Mouse (Mus musculus) T-cell, adult 2 months (primary cell): ENCODE measurements around the gene D730048I06Rik.
"Not testable (repeated sequence)": the region's sequence is repeated elsewhere in the genome, so short reads cannot be mapped to it uniquely, and the experiment has no call there.

ENCODE experiments used
- DNase-seq: peaks from one replicate; pipeline ENCODE4 v3.0.0; 2022; ENCODE audit warnings: low spot score

Gene D730048I06Rik

GRCm38 (mm10) chr9:35790001-35790400, at the start of gene D730048I06Rik, which contains the start of gene Gm27235:
D730048I06Rik (minus strand) TSS chr9:35790112.
Gm27235 (minus strand) TSS chr9:35790101.
- no peak for DNase-seq

- DNase-seq = not testable (repeated sequence)
Measured at GRCm38 (mm10) chr9:35817881-35818280, 28.0 kb upstream of the D730048I06Rik start.

DNA sequence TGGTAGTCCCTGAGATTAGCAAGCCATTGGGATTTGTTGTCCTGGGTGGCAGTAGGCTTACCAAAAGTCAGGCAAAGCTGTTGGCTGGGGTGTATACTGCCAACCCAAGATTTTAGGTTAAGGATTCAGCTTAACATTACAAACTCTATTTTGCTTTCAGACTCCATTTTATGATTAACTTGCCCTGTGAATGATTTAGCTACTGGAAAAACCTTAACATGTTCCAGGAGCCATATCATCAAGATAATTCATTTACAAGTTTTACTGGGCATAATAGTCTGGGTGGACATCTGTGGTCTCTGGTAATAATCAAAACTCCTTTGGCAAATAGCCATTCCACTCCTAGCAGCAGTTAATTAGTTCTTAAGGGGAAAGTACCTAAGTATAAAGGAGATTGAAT, 8.2 kb upstream of the D730048I06Rik start:
- no peak for DNase-seq

GRCm38 (mm10) chr9:35778009-35778408, 11.9 kb downstream of the D730048I06Rik start, which contains the start of gene Gm17727:
Gm17727 (minus strand) TSS chr9:35778109.
- no peak for DNase-seq

GRCm38 (mm10) chr9:35756843-35757242, 33.1 kb downstream of the D730048I06Rik start:
- no peak for DNase-seq

- no peak for DNase-seq
Measured at GRCm38 (mm10) chr9:35740749-35741148, 49.2 kb downstream of the D730048I06Rik start, which contains the start of gene Gm17677. Gm17677 (plus strand) TSS chr9:35741049.
